Mouse (Mus musculus) erythroblast, embryonic 14.5 days (primary cell): ENCODE data around the gene Sec14l4. TPM values are rescaled to one million over a fixed set of nuclear protein-coding genes. Genes with fewer than 3 reads are reported as not detected.

ENCODE experiments used
- H3K27me3 ChIP-seq: 2 replicates; pipeline ENCODE4 v1.6.1; 2012; ENCODE audit warnings: inconsistent platforms; ENCODE audit not compliant: control insufficient read depth
- H3K36me3 ChIP-seq: 2 replicates; pipeline ENCODE4 v1.6.1; 2012; ENCODE audit warnings: mild to moderate bottlenecking, inconsistent platforms; ENCODE audit not compliant: control insufficient read depth
- H3K4me1 ChIP-seq: 2 replicates; pipeline ENCODE4 v1.6.1; 2012; ENCODE audit warnings: inconsistent platforms; ENCODE audit not compliant: control insufficient read depth
- H3K4me3 ChIP-seq: replicated peaks from 2 replicates; pipeline ENCODE3; 2012; ENCODE audit warnings: moderate library complexity, mild to moderate bottlenecking, inconsistent platforms
- H3K9me3 ChIP-seq: 2 replicates; pipeline ENCODE4 v1.6.1; 2012; ENCODE audit warnings: low read length, inconsistent platforms, mixed read lengths; ENCODE audit not compliant: control insufficient read depth
- GATA1 ChIP-seq: IDR thresholded peaks from 2 replicates; pipeline ENCODE4 v1.6.1; 2012; ENCODE audit warnings: low read length, inconsistent platforms, mixed read lengths
- TAL1 ChIP-seq: IDR thresholded peaks from 3 replicates; pipeline ENCODE4 v1.6.1; 2012; ENCODE audit warnings: low read length, inconsistent platforms, mixed read lengths
- polyA plus RNA-seq: library from polyadenylated mRNA; stranded (reverse); fragments of >175 nt; gene quantifications from 2 replicates; pipeline ENCODE4 v1.2.3, GENCODE M21; 2012

Sec14l4 gene
- polyA plus RNA-seq, 1 experiment = not detected

- H3K9me3 ChIP-seq = peaks cover 15% of the 10 kb centered on the region
- TF ChIP-seq GATA1 (no peak), TAL1 (no peak)
- no peaks in the 10 kb centered on the region for H3K27me3 ChIP-seq
- H3K4me3 ChIP-seq = no peak overlapping the region
- H3K4me1 ChIP-seq = peaks cover 1% of the 10 kb centered on the region; the same call in 1 of the 2 replicates
- peaks cover 22% of the 10 kb centered on the region for H3K36me3 ChIP-seq
These were observed 56.0 kb downstream of the Sec14l4 start for GRCm38 (mm10) chr11:4087267-4087666.

- peaks cover 51% of the 10 kb centered on the region for H3K4me1 ChIP-seq
These were observed 62.5 kb downstream of the Sec14l4 start for GRCm38 (mm10) chr11:4093459-4094377.

GRCm38 (mm10) chr11:4094378-4095170 lies 63.3 kb downstream of the Sec14l4 start:
- Histone ChIP-seq H3K4me1 (peaks cover 51% of the 10 kb centered on the region), H3K4me3 (peak overlapping the region; percentile 70), H3K36me3 (peaks cover 50% of the 10 kb centered on the region), H3K27me3 (no peaks in the 10 kb centered on the region), H3K9me3 (peaks cover 16% of the 10 kb centered on the region)
- no peak for TF ChIP-seq TAL1
- no peak for TF ChIP-seq GATA1

More at GRCm38 (mm10) chr11:4093459-4094377, 62.5 kb downstream of the Sec14l4 start:
- peak overlapping the region; percentile 70 for H3K4me3 ChIP-seq
- no peak for TF ChIP-seq GATA1
- no peak for TF ChIP-seq TAL1
- H3K36me3 ChIP-seq = peaks cover 45% of the 10 kb centered on the region
- no peaks in the 10 kb centered on the region for H3K27me3 ChIP-seq
- peaks cover 16% of the 10 kb centered on the region for H3K9me3 ChIP-seq

- H3K27me3 ChIP-seq = no peaks in the 10 kb centered on the region
- peaks cover 49% of the 10 kb centered on the region for H3K36me3 ChIP-seq
- H3K9me3 ChIP-seq = peaks cover 16% of the 10 kb centered on the region
- TF ChIP-seq GATA1 (no peak), TAL1 (no peak)
- peaks cover 51% of the 10 kb centered on the region for H3K4me1 ChIP-seq
- peak within 1 kb of the TSS; percentile 70 for H3K4me3 ChIP-seq
These were observed 64.2 kb downstream of the Sec14l4 start, which contains the start of gene Mtfp1 for GRCm38 (mm10) chr11:4095171-4096053. Gene Mtfp1, minus strand, starts transcription at chr11:4095445.

- peaks cover 51% of the 10 kb centered on the region for H3K4me1 ChIP-seq
- H3K36me3 ChIP-seq = peaks cover 40% of the 10 kb centered on the region
- H3K4me3 ChIP-seq = peak overlapping the region; percentile 70
- TF ChIP-seq GATA1 (no peak), TAL1 (no peak)
- H3K27me3 ChIP-seq = no peaks in the 10 kb centered on the region
- peaks cover 9% of the 10 kb centered on the region for H3K9me3 ChIP-seq
These were observed 65.1 kb downstream of the Sec14l4 start for GRCm38 (mm10) chr11:4096054-4096984.

GRCm38 (mm10) chr11:4097091-4097621 lies 65.9 kb downstream of the Sec14l4 start:
- Histone ChIP-seq H3K27me3 (no peaks in the 10 kb centered on the region), H3K4me1 (peaks cover 51% of the 10 kb centered on the region), H3K4me3 (peak overlapping the region; percentile 70), H3K9me3 (peaks cover 1% of the 10 kb centered on the region), H3K36me3 (peaks cover 35% of the 10 kb centered on the region)
- TF ChIP-seq GATA1 (no peak), TAL1 (no peak)

Other genes with a start within 250 kb of the Sec14l4 start
- not detected in 2 replicates for gene Osbp2, start 167.6 kb upstream of the Sec14l4 start, polyA plus RNA-seq
- gene 4921536K21Rik, start 136.4 kb upstream of the Sec14l4 start, polyA plus RNA-seq = 0.02 TPM in 1 of 2 replicates, not detected in the other
- not detected in 2 replicates for gene Dusp18, start 136.2 kb upstream of the Sec14l4 start, polyA plus RNA-seq
- gene Slc35e4, start 116.8 kb upstream of the Sec14l4 start, polyA plus RNA-seq = 0.04 and 0.14 TPM in 2 replicates
- 0.07 and 0.08 TPM in 2 replicates for gene Tcn2, start 99.3 kb upstream of the Sec14l4 start, polyA plus RNA-seq
- gene Pes1, start 67.5 kb upstream of the Sec14l4 start, polyA plus RNA-seq = 1.3 and 2.5 TPM in 2 replicates
- not detected in 2 replicates for gene 4930556J24Rik, start 54.7 kb upstream of the Sec14l4 start, polyA plus RNA-seq
- not detected in 2 replicates for gene Gal3st1, start 47.8 kb upstream of the Sec14l4 start, polyA plus RNA-seq
- not detected in 2 replicates for gene Sec14l3, start 33.4 kb downstream of the Sec14l4 start, polyA plus RNA-seq
- 1.8 and 2.1 TPM in 2 replicates for gene Mtfp1, start 64.0 kb downstream of the Sec14l4 start, polyA plus RNA-seq
- 0.45 and 0.67 TPM in 2 replicates for gene Sec14l2, start 92.0 kb downstream of the Sec14l4 start, polyA plus RNA-seq
- 0.70 and 0.83 TPM in 2 replicates for gene Rnf215, start 103.7 kb downstream of the Sec14l4 start, polyA plus RNA-seq
- gene Ccdc157, start 128.8 kb downstream of the Sec14l4 start, polyA plus RNA-seq = 0.10 and 0.11 TPM in 2 replicates
- gene Sf3a1, start 128.9 kb downstream of the Sec14l4 start, polyA plus RNA-seq = 6.6 and 8.0 TPM in 2 replicates
- gene Tbc1d10a, start 155.3 kb downstream of the Sec14l4 start, polyA plus RNA-seq = 0.63 and 0.69 TPM in 2 replicates
- 0.18 and 0.26 TPM in 2 replicates for gene Castor1, start 186.8 kb downstream of the Sec14l4 start, polyA plus RNA-seq
- 0.41 and 0.44 TPM in 2 replicates for gene Osm, start 205.0 kb downstream of the Sec14l4 start, polyA plus RNA-seq
- gene Lif, start 226.1 kb downstream of the Sec14l4 start, polyA plus RNA-seq = not detected in 2 replicates